Mouse (Mus musculus) gastrocnemius, adult 8-10 months (tissue): ENCODE data around the gene Cul4b. TPM values are rescaled to one million over a fixed set of nuclear protein-coding genes. Genes with fewer than 3 reads are reported as not detected.
"Not testable (repeated sequence)": the region's sequence is repeated elsewhere in the genome, so short reads cannot be mapped to it uniquely, and the experiment has no call there.

ENCODE experiments used
- DNase-seq, 2 experiments: peaks; one replicate each; pipeline ENCODE4 v3.0.0; 2022; ENCODE audit warnings: low spot score in 2 of 2
- total RNA-seq, 4 experiments: library from RNA; stranded (reverse); gene quantifications; 2 replicates each; pipeline ENCODE4 v1.2.4; 2022

Cul4b gene
- total RNA-seq = 1 to 10 TPM; 7.9 to 9.3 (median 8.5) TPM

GRCm38 (mm10) chrX:38576078-38576477, at the start of gene Cul4b:
Gene Cul4b (minus strand): TSS chrX:38576196.
- no peak for DNase-seq

GRCm38 (mm10) chrX:38600995-38601369, 25.0 kb upstream of the Cul4b start:
- DNase-seq = no peak

- peak; percentile 45 to 50 for DNase-seq
These were observed 24.4 kb upstream of the Cul4b start, which contains the start of gene Mcts1 for GRCm38 (mm10) chrX:38600177-38600994. Gene Mcts1 (plus strand): TSS chrX:38600578.

GRCm38 (mm10) chrX:38593180-38593889, 17.3 kb upstream of the Cul4b start:
- DNase-seq = no peak

GRCm38 (mm10) chrX:38591749-38592148, 15.8 kb upstream of the Cul4b start:
- DNase-seq = no peak

GRCm38 (mm10) chrX:38589827-38590226, 13.8 kb upstream of the Cul4b start:
- no peak for DNase-seq

GRCm38 (mm10) chrX:38583261-38583660, 7.3 kb upstream of the Cul4b start:
- no peak for DNase-seq

- DNase-seq = no peak
These were observed 5.1 kb upstream of the Cul4b start for GRCm38 (mm10) chrX:38581140-38581539.

- DNase-seq = no peak
These were observed 9.3 kb downstream of the Cul4b start for GRCm38 (mm10) chrX:38566521-38567205.

GRCm38 (mm10) chrX:38565176-38565542, 10.8 kb downstream of the Cul4b start:
- DNase-seq = no peak

- DNase-seq = peak; percentile 76 to 87
These were observed 11.3 kb downstream of the Cul4b start for GRCm38 (mm10) chrX:38564542-38565175.

GRCm38 (mm10) chrX:38563941-38564541, 12.0 kb downstream of the Cul4b start:
- no peak for DNase-seq

GRCm38 (mm10) chrX:38553255-38553654, 22.7 kb downstream of the Cul4b start:
- no peak for DNase-seq

- no peak for DNase-seq
These were observed 61.4 kb downstream of the Cul4b start for GRCm38 (mm10) chrX:38514556-38514955.

- DNase-seq = no peak
These were observed 71.2 kb downstream of the Cul4b start for GRCm38 (mm10) chrX:38504846-38505245.

GRCm38 (mm10) chrX:38502182-38502581, 73.8 kb downstream of the Cul4b start:
- not testable (repeated sequence) for DNase-seq

GRCm38 (mm10) chrX:38485464-38485863, 90.5 kb downstream of the Cul4b start:
- DNase-seq = not testable (repeated sequence)
